Mouse (Mus musculus): ENCODE measurements around the gene Apol6. TPM values are rescaled to one million over a fixed set of nuclear protein-coding genes. Genes with fewer than 3 reads are reported as not detected.
A peak's percentile ranks its signal among the peaks of the same experiment; 100 is the strongest.
"Not testable (repeated sequence)": the region's sequence is repeated elsewhere in the genome, so short reads cannot be mapped to it uniquely, and the experiment has no call there.

Gene Apol6
- polyA plus RNA-seq, 1 experiment from 2014 or later: not detected

GRCm38 (mm10) chr15:77058566-77058965 lies 14.0 kb downstream of the Apol6 start:
- Histone ChIP-seq H3K27ac (no peak overlapping the region), H3K9ac (no peak overlapping the region), H3K4me1 (peaks cover 19% of the 10 kb centered on the region), H3K4me2 (no peak overlapping the region), H3K36me3 (replicated peaks) (no peaks in the 10 kb centered on the region), H3K9me3 (no peaks in the 10 kb centered on the region), H3K27me3 (no peaks in the 10 kb centered on the region), H3K4me3 (replicated peaks) (no peak overlapping the region)
- no peak for ATAC-seq (ENCODE audit: low FRiP score)

- H3K4me1 ChIP-seq: peaks cover 19% of the 10 kb centered on the region
- H3K4me2 ChIP-seq; H3K9ac ChIP-seq; H3K27me3 ChIP-seq; ATAC-seq (ENCODE audit: low FRiP score); H3K27ac ChIP-seq; H3K36me3 ChIP-seq (replicated peaks); H3K4me3 ChIP-seq (replicated peaks); H3K9me3 ChIP-seq: not testable (repeated sequence)
- 96% methylated on average over 4 of the region's 4 CpGs for WGBS
These were observed 14.9 kb downstream of the Apol6 start for GRCm38 (mm10) chr15:77059416-77059815.

- no peak for ATAC-seq (ENCODE audit: low FRiP score)
- H3K9ac ChIP-seq: no peak overlapping the region
- no peak overlapping the region for H3K4me3 ChIP-seq (replicated peaks)
- no peaks in the 10 kb centered on the region for H3K9me3 ChIP-seq
- H3K36me3 ChIP-seq (replicated peaks): no peaks in the 10 kb centered on the region
- no peaks in the 10 kb centered on the region for H3K4me1 ChIP-seq
- no peak overlapping the region for H3K4me2 ChIP-seq
- no peak overlapping the region for H3K27ac ChIP-seq
- H3K27me3 ChIP-seq: no peaks in the 10 kb centered on the region
These were observed 18.2 kb downstream of the Apol6 start for GRCm38 (mm10) chr15:77062746-77063145.

- Histone ChIP-seq H3K27ac (no peak overlapping the region), H3K4me1 (no peaks in the 10 kb centered on the region; the same call in 1 of the 2 replicates), H3K9me3 (no peaks in the 10 kb centered on the region), H3K36me3 (replicated peaks) (no peaks in the 10 kb centered on the region), H3K27me3 (no peaks in the 10 kb centered on the region), H3K9ac (no peak overlapping the region), H3K4me3 (replicated peaks) (no peak overlapping the region), H3K4me2 (no peak overlapping the region)
- 92% methylated on average over 6 of the region's 6 CpGs for WGBS
- no peak for ATAC-seq (ENCODE audit: low FRiP score)
These were observed 20.8 kb downstream of the Apol6 start for GRCm38 (mm10) chr15:77065259-77065852.

GRCm38 (mm10) chr15:77066233-77066632 lies 21.7 kb downstream of the Apol6 start:
- no peak for ATAC-seq (ENCODE audit: low FRiP score)
- H3K27me3 ChIP-seq: no peaks in the 10 kb centered on the region

GRCm38 (mm10) chr15:77068439-77068861 lies 23.9 kb downstream of the Apol6 start:
- no peaks in the 10 kb centered on the region for H3K36me3 ChIP-seq (replicated peaks)
- no peak for ATAC-seq (ENCODE audit: low FRiP score)
- 65% methylated on average over 3 of the region's 3 CpGs for WGBS
- H3K9ac ChIP-seq: no peak overlapping the region
- no peaks in the 10 kb centered on the region for H3K9me3 ChIP-seq
- H3K27me3 ChIP-seq: no peaks in the 10 kb centered on the region
- peaks cover 9% of the 10 kb centered on the region; the same call in 1 of the 2 replicates for H3K4me1 ChIP-seq
- H3K4me2 ChIP-seq: no peak overlapping the region
- H3K4me3 ChIP-seq (replicated peaks): no peak overlapping the region
- no peak overlapping the region for H3K27ac ChIP-seq

More at GRCm38 (mm10) chr15:77066233-77066632, 21.7 kb downstream of the Apol6 start:
- Histone ChIP-seq H3K36me3 (replicated peaks) (no peaks in the 10 kb centered on the region), H3K27ac (no peak overlapping the region), H3K9ac (no peak overlapping the region), H3K4me1 (no peaks in the 10 kb centered on the region; the same call in 1 of the 2 replicates), H3K4me3 (replicated peaks) (no peak overlapping the region), H3K9me3 (no peaks in the 10 kb centered on the region), H3K4me2 (no peak overlapping the region)
- 86% methylated on average over 6 of the region's 6 CpGs for WGBS

GRCm38 (mm10) chr15:77069019-77069418 lies 24.5 kb downstream of the Apol6 start:
- no peaks in the 10 kb centered on the region for H3K36me3 ChIP-seq (replicated peaks)
- ATAC-seq (ENCODE audit: low FRiP score): no peak
- H3K9ac ChIP-seq: no peak overlapping the region
- H3K27ac ChIP-seq: no peak overlapping the region
- H3K9me3 ChIP-seq: no peaks in the 10 kb centered on the region
- no peak overlapping the region for H3K4me3 ChIP-seq (replicated peaks)
- peaks cover 9% of the 10 kb centered on the region; the same call in 1 of the 2 replicates for H3K4me1 ChIP-seq
- no peak overlapping the region for H3K4me2 ChIP-seq
- WGBS: 87% methylated on average over 3 of the region's 3 CpGs
- no peaks in the 10 kb centered on the region for H3K27me3 ChIP-seq

GRCm38 (mm10) chr15:77070745-77071268 lies 26.3 kb downstream of the Apol6 start:
- Histone ChIP-seq H3K9me3 (no peaks in the 10 kb centered on the region), H3K27ac (no peak overlapping the region), H3K9ac (no peak overlapping the region), H3K27me3 (no peaks in the 10 kb centered on the region), H3K4me3 (replicated peaks) (no peak overlapping the region), H3K4me2 (no peak overlapping the region), H3K4me1 (peaks cover 9% of the 10 kb centered on the region; the same call in 1 of the 2 replicates), H3K36me3 (replicated peaks) (peaks cover 4% of the 10 kb centered on the region; the same call in 1 of the 2 replicates)
- WGBS: 89% methylated on average over 11 of the region's 11 CpGs
- ATAC-seq (ENCODE audit: low FRiP score): no peak

GRCm38 (mm10) chr15:77071501-77071900 lies 27.0 kb downstream of the Apol6 start:
- Histone ChIP-seq H3K27ac (no peak overlapping the region), H3K36me3 (replicated peaks) (peaks cover 8% of the 10 kb centered on the region; the same call in 1 of the 2 replicates), H3K9ac (no peak overlapping the region), H3K9me3 (no peaks in the 10 kb centered on the region), H3K4me1 (peaks cover 9% of the 10 kb centered on the region; the same call in 1 of the 2 replicates), H3K4me3 (replicated peaks) (no peak overlapping the region), H3K27me3 (no peaks in the 10 kb centered on the region), H3K4me2 (peak overlapping the region; percentile 32)
- 27% methylated on average over 10 of the region's 10 CpGs for WGBS
- 0 out of 2 replicates have a peak, but pooled peaks have one; percentile 60 for ATAC-seq (ENCODE audit: low FRiP score)

GRCm38 (mm10) chr15:77072556-77073163 lies 28.1 kb downstream of the Apol6 start:
- Histone ChIP-seq H3K4me2 (no peak overlapping the region), H3K27ac (peak overlapping the region; percentile 1; the same call in 1 of the 2 replicates), H3K4me1 (peaks cover 9% of the 10 kb centered on the region; the same call in 1 of the 2 replicates), H3K27me3 (no peaks in the 10 kb centered on the region), H3K9ac (no peak overlapping the region), H3K36me3 (replicated peaks) (peaks cover 20% of the 10 kb centered on the region), H3K9me3 (no peaks in the 10 kb centered on the region), H3K4me3 (replicated peaks) (no peak overlapping the region)
- no peak for ATAC-seq (ENCODE audit: low FRiP score)
- 70% methylated on average over 4 of the region's 4 CpGs for WGBS

GRCm38 (mm10) chr15:77076523-77076922 lies 32.0 kb downstream of the Apol6 start:
- H3K9me3 ChIP-seq: no peaks in the 10 kb centered on the region
- peaks cover 7% of the 10 kb centered on the region; the same call in 1 of the 2 replicates for H3K4me1 ChIP-seq
- no peak overlapping the region for H3K27ac ChIP-seq
- H3K36me3 ChIP-seq (replicated peaks): peaks cover 35% of the 10 kb centered on the region
- no peak overlapping the region for H3K4me2 ChIP-seq
- no peaks in the 10 kb centered on the region for H3K27me3 ChIP-seq
- H3K4me3 ChIP-seq (replicated peaks): no peak overlapping the region
- no peak for ATAC-seq (ENCODE audit: low FRiP score)
- WGBS: 85% methylated on average over 3 of the region's 3 CpGs
- no peak overlapping the region for H3K9ac ChIP-seq

- Histone ChIP-seq H3K4me2 (no peak overlapping the region), H3K4me3 (replicated peaks) (no peak overlapping the region), H3K9ac (no peak overlapping the region), H3K27me3 (no peaks in the 10 kb centered on the region), H3K9me3 (no peaks in the 10 kb centered on the region), H3K4me1 (0 out of 2 replicates have a peak, but pooled peaks cover 1% of the 10 kb centered on the region), H3K27ac (no peak overlapping the region), H3K36me3 (replicated peaks) (peaks cover 48% of the 10 kb centered on the region)
- ATAC-seq (ENCODE audit: low FRiP score): no peak
- WGBS: 92% methylated on average over 9 of the region's 9 CpGs
These were observed 33.4 kb downstream of the Apol6 start for GRCm38 (mm10) chr15:77077906-77078305.

Data from forebrain, embryonic 12.5 days (tissue).